Mouse (Mus musculus) hindbrain, embryonic 11.5 days (tissue): ENCODE data around the gene Clec2d. TPM values are rescaled to one million over a fixed set of nuclear protein-coding genes. Genes with fewer than 3 reads are reported as not detected.
A peak's percentile ranks its signal among the peaks of the same experiment; 100 is the strongest.

Experiments used
- ATAC-seq: fragments of 200-750 bp; cut with Nextera tagmentation; 2 replicates; pipeline ENCODE4 v1.8.0; 2017; ENCODE audit warnings: mild to moderate bottlenecking, moderate TSS enrichment, moderate library complexity; ENCODE audit not compliant: low FRiP score
- DNase-seq: peaks from one replicate; pipeline ENCODE4 v3.0.0-alpha.2; 2015; ENCODE audit warnings: low spot score
- H3K27ac ChIP-seq: fragments of 300-500 bp; sonication (generic); 2 replicates; pipeline ENCODE4 v1.5.1; 2014; ENCODE audit warnings: mild to moderate bottlenecking, low read depth, low read length
- H3K27me3 ChIP-seq: fragments of 300-500 bp; sonication (generic); 2 replicates; pipeline ENCODE4 v1.6.1; 2014; ENCODE audit warnings: mild to moderate bottlenecking, low read length, moderate library complexity, mixed read lengths; ENCODE audit not compliant: control insufficient read depth, insufficient read depth
- H3K36me3 ChIP-seq: fragments of 300-500 bp; sonication (generic); 2 replicates; pipeline ENCODE4 v1.6.1; 2014; ENCODE audit warnings: mild to moderate bottlenecking, low read length, moderate library complexity, mixed read lengths; ENCODE audit not compliant: control insufficient read depth, insufficient read depth
- H3K4me1 ChIP-seq: fragments of 300-500 bp; sonication (generic); replicated peaks from 2 replicates; pipeline ENCODE4 v1.6.1; 2014; ENCODE audit warnings: low read length, mixed read lengths; ENCODE audit not compliant: control insufficient read depth, insufficient read depth
- H3K4me2 ChIP-seq: fragments of 300-500 bp; sonication (generic); replicated peaks from 2 replicates; pipeline ENCODE4 v1.6.1; 2014; ENCODE audit warnings: mild to moderate bottlenecking, low read depth, low read length
- H3K4me3 ChIP-seq: fragments of 300-500 bp; sonication (generic); 2 replicates; pipeline ENCODE4 v1.5.1; 2014; ENCODE audit warnings: low read depth, low read length
- H3K9ac ChIP-seq: fragments of 300-500 bp; sonication (generic); 2 replicates; pipeline ENCODE4 v1.6.1; 2014; ENCODE audit warnings: low read depth, low read length
- H3K9me3 ChIP-seq: fragments of 300-500 bp; sonication (generic); 2 replicates; pipeline ENCODE4 v1.6.1; 2016; ENCODE audit warnings: low read length; ENCODE audit not compliant: control insufficient read depth
- WGBS: fragments of 180-500 bp; shearing (Covaris S2); extraction: QIAGEN DNeasy Blood & Tissue Kit; methylation state at CpG from one replicate; pipeline ENCODE4 v1.1.7; 2014; 5-methylcytosine and 5-hydroxymethylcytosine counted together
- polyA plus RNA-seq: library from polyadenylated mRNA; unstranded; fragments of >200 nt; fragmentation: Nextera tagmentation; extraction: Ambion mirVana; gene quantifications from 2 replicates; pipeline ENCODE4 v1.2.1, GENCODE M21; 2014

Gene Clec2d
- not detected in 2 replicates for polyA plus RNA-seq

GRCm38 (mm10) chr6:129180403-129181169 is at the start of gene Clec2d:
Clec2d (plus strand) TSS chr6:129180615.
- DNase-seq (peak; percentile 69), ATAC-seq (peak; percentile 89)
- Histone ChIP-seq H3K9ac (peak within 1 kb of the TSS; percentile 41; the same call in 1 of the 2 replicates), H3K4me3 (peak within 1 kb of the TSS; percentile 28), H3K4me1 (no peaks in the 10 kb centered on the region), H3K27me3 (no peaks in the 10 kb centered on the region), H3K36me3 (no peaks in the 10 kb centered on the region), H3K4me2 (peak within 1 kb of the TSS; percentile 32), H3K9me3 (no peaks in the 10 kb centered on the region), H3K27ac (peak within 1 kb of the TSS; percentile 62)
- 9% methylated on average over 15 of the region's 15 CpGs for WGBS

- H3K9ac ChIP-seq: no peak overlapping the region
- DNase-seq (no peak), ATAC-seq (no peak)
- H3K4me2 ChIP-seq: no peak overlapping the region
- no peaks in the 10 kb centered on the region for H3K4me1 ChIP-seq
- no peaks in the 10 kb centered on the region for H3K27me3 ChIP-seq
- no peak overlapping the region for H3K4me3 ChIP-seq
- no peaks in the 10 kb centered on the region for H3K36me3 ChIP-seq
- H3K27ac ChIP-seq: no peak overlapping the region
- 75% methylated on average over 4 of the region's 4 CpGs for WGBS
- H3K9me3 ChIP-seq: no peaks in the 10 kb centered on the region
These were observed 47.6 kb upstream of the Clec2d start for GRCm38 (mm10) chr6:129132604-129133341.

GRCm38 (mm10) chr6:129146812-129147211 is 33.6 kb upstream of the Clec2d start:
- no peak overlapping the region for H3K27ac ChIP-seq
- H3K9me3 ChIP-seq: no peaks in the 10 kb centered on the region
- ATAC-seq (no peak), DNase-seq (no peak)
- H3K36me3 ChIP-seq: no peaks in the 10 kb centered on the region
- H3K4me1 ChIP-seq: no peaks in the 10 kb centered on the region
- H3K9ac ChIP-seq: no peak overlapping the region
- no peak overlapping the region for H3K4me3 ChIP-seq
- H3K4me2 ChIP-seq: no peak overlapping the region
- 98% methylated on average over 2 of the region's 2 CpGs for WGBS
- no peaks in the 10 kb centered on the region for H3K27me3 ChIP-seq

- ATAC-seq (no peak), DNase-seq (no peak)
- no peaks in the 10 kb centered on the region for H3K4me1 ChIP-seq
- no peak overlapping the region for H3K4me2 ChIP-seq
- WGBS: 89% methylated on average over 3 of the region's 3 CpGs
- no peak overlapping the region for H3K4me3 ChIP-seq
- no peaks in the 10 kb centered on the region for H3K36me3 ChIP-seq
- H3K27me3 ChIP-seq: no peaks in the 10 kb centered on the region
- H3K9ac ChIP-seq: no peak overlapping the region
- no peaks in the 10 kb centered on the region for H3K9me3 ChIP-seq
- H3K27ac ChIP-seq: no peak overlapping the region
These were observed 20.3 kb upstream of the Clec2d start for GRCm38 (mm10) chr6:129160103-129160502.

- no peaks in the 10 kb centered on the region for H3K36me3 ChIP-seq
- H3K4me2 ChIP-seq: no peak overlapping the region
- 85% methylated on average over 3 of the region's 3 CpGs for WGBS
- H3K9me3 ChIP-seq: no peaks in the 10 kb centered on the region
- H3K4me3 ChIP-seq: no peak overlapping the region
- no peak overlapping the region for H3K27ac ChIP-seq
- no peak overlapping the region for H3K9ac ChIP-seq
- no peaks in the 10 kb centered on the region for H3K4me1 ChIP-seq
- ATAC-seq: no peak
- no peak for DNase-seq
- no peaks in the 10 kb centered on the region for H3K27me3 ChIP-seq
These were observed 19.3 kb upstream of the Clec2d start for GRCm38 (mm10) chr6:129161136-129161535.

GRCm38 (mm10) chr6:129161951-129162350 is 18.5 kb upstream of the Clec2d start:
- H3K4me1 ChIP-seq: no peaks in the 10 kb centered on the region
- ATAC-seq: no peak

GRCm38 (mm10) chr6:129162587-129163159 is 17.7 kb upstream of the Clec2d start:
- Histone ChIP-seq H3K4me2 (no peak overlapping the region), H3K4me3 (no peak overlapping the region), H3K36me3 (no peaks in the 10 kb centered on the region), H3K27ac (no peak overlapping the region), H3K27me3 (no peaks in the 10 kb centered on the region), H3K4me1 (no peaks in the 10 kb centered on the region), H3K9me3 (no peaks in the 10 kb centered on the region), H3K9ac (no peak overlapping the region)
- no peak for ATAC-seq
- DNase-seq: no peak
- WGBS: 91% methylated on average over 3 of the region's 3 CpGs

More at GRCm38 (mm10) chr6:129161951-129162350, 18.5 kb upstream of the Clec2d start:
- H3K9ac ChIP-seq: no peak overlapping the region
- H3K36me3 ChIP-seq: no peaks in the 10 kb centered on the region
- no peak overlapping the region for H3K4me2 ChIP-seq
- no peaks in the 10 kb centered on the region for H3K27me3 ChIP-seq
- no peak overlapping the region for H3K4me3 ChIP-seq
- DNase-seq: no peak
- H3K9me3 ChIP-seq: no peaks in the 10 kb centered on the region
- H3K27ac ChIP-seq: no peak overlapping the region

- Histone ChIP-seq H3K27me3 (no peaks in the 10 kb centered on the region), H3K9me3 (no peaks in the 10 kb centered on the region), H3K4me1 (no peaks in the 10 kb centered on the region), H3K9ac (no peak overlapping the region), H3K4me3 (no peak overlapping the region), H3K27ac (no peak overlapping the region), H3K4me2 (no peak overlapping the region), H3K36me3 (no peaks in the 10 kb centered on the region)
- ATAC-seq (no peak), DNase-seq (no peak)
- WGBS: 97% methylated on average over 1 of the region's 1 CpGs
These were observed 16.8 kb upstream of the Clec2d start for GRCm38 (mm10) chr6:129163606-129164005.
